Mouse (Mus musculus): ENCODE measurements around the gene Tmcc3. TPM values are rescaled to one million over a fixed set of nuclear protein-coding genes. Genes with fewer than 3 reads are reported as not detected.

Gene Tmcc3
- total RNA-seq, 2 experiments from 2014 or later: 43.9 to 44.3 TPM

- TF ChIP-seq CTCF (conservative IDR thresholded peaks at IDR 0.05): no peak
- Histone ChIP-seq H3K27ac (no peak overlapping the region), H3K4me3 (no peak overlapping the region)
- DNase-seq (ENCODE audit: low spot score in 2 of 2): no peak
Observed at GRCm38 (mm10) chr10:94481613-94482012, 169.9 kb downstream of the Tmcc3 start.

GRCm38 (mm10) chr10:94486179-94486578 lies 174.4 kb downstream of the Tmcc3 start:
- Histone ChIP-seq H3K4me3 (no peak overlapping the region), H3K27ac (no peak overlapping the region)
- no peak for DNase-seq (ENCODE audit: low spot score in 2 of 2)
- no peak for TF ChIP-seq CTCF (conservative IDR thresholded peaks at IDR 0.05)

GRCm38 (mm10) chr10:94489509-94489908 lies 177.8 kb downstream of the Tmcc3 start:
- no peak for DNase-seq (ENCODE audit: low spot score in 2 of 2)
- no peak overlapping the region for H3K4me3 ChIP-seq
- TF ChIP-seq CTCF (conservative IDR thresholded peaks at IDR 0.05): no peak
- no peak overlapping the region for H3K27ac ChIP-seq

GRCm38 (mm10) chr10:94491006-94491405 lies 179.3 kb downstream of the Tmcc3 start:
- DNase-seq (ENCODE audit: low spot score in 2 of 2): no peak
- no peak for TF ChIP-seq CTCF (conservative IDR thresholded peaks at IDR 0.05)

GRCm38 (mm10) chr10:94494403-94494846 lies 182.7 kb downstream of the Tmcc3 start:
- peak; percentile 63 to 72 for DNase-seq (ENCODE audit: low spot score in 2 of 2)
- no peak for TF ChIP-seq CTCF (conservative IDR thresholded peaks at IDR 0.05)
- Histone ChIP-seq H3K27ac (peak overlapping the region; percentile 51), H3K4me3 (no peak overlapping the region)

More at GRCm38 (mm10) chr10:94491006-94491405, 179.3 kb downstream of the Tmcc3 start:
- Histone ChIP-seq H3K4me3 (no peak overlapping the region), H3K27ac (no peak overlapping the region)

- DNase-seq (ENCODE audit: low spot score in 2 of 2): no peak
- 0 out of 2 replicates have a peak overlapping the region, but pooled peaks have one; percentile 51 for H3K27ac ChIP-seq
- H3K4me3 ChIP-seq: no peak overlapping the region
- TF ChIP-seq CTCF (conservative IDR thresholded peaks at IDR 0.05): no peak
Observed at GRCm38 (mm10) chr10:94495496-94496235, 183.9 kb downstream of the Tmcc3 start.

- no peak overlapping the region for H3K27ac ChIP-seq
- no peak for DNase-seq (ENCODE audit: low spot score in 2 of 2)
- no peak for TF ChIP-seq CTCF (conservative IDR thresholded peaks at IDR 0.05)
- H3K4me3 ChIP-seq: no peak overlapping the region
Observed at GRCm38 (mm10) chr10:94496826-94497440, 185.2 kb downstream of the Tmcc3 start.

GRCm38 (mm10) chr10:94500210-94500876 lies 188.6 kb downstream of the Tmcc3 start:
- no peak for TF ChIP-seq CTCF (conservative IDR thresholded peaks at IDR 0.05)
- DNase-seq (ENCODE audit: low spot score in 2 of 2): no peak
- Histone ChIP-seq H3K4me3 (no peak overlapping the region), H3K27ac (no peak overlapping the region)

GRCm38 (mm10) chr10:94500877-94501273 lies 189.1 kb downstream of the Tmcc3 start:
- no peak for DNase-seq (ENCODE audit: low spot score in 2 of 2)

GRCm38 (mm10) chr10:94501796-94502195 lies 190.0 kb downstream of the Tmcc3 start:
- no peak for TF ChIP-seq CTCF (conservative IDR thresholded peaks at IDR 0.05)
- H3K27ac ChIP-seq: no peak overlapping the region
- DNase-seq (ENCODE audit: low spot score in 2 of 2): no peak
- no peak overlapping the region for H3K4me3 ChIP-seq

More at GRCm38 (mm10) chr10:94500877-94501273, 189.1 kb downstream of the Tmcc3 start:
- Histone ChIP-seq H3K4me3 (no peak overlapping the region), H3K27ac (no peak overlapping the region)
- TF ChIP-seq CTCF (conservative IDR thresholded peaks at IDR 0.05): no peak

GRCm38 (mm10) chr10:94505248-94505772 lies 193.6 kb downstream of the Tmcc3 start:
- Histone ChIP-seq H3K27ac (no peak overlapping the region), H3K4me3 (no peak overlapping the region)
- no peak for TF ChIP-seq CTCF (conservative IDR thresholded peaks at IDR 0.05)
- no peak for DNase-seq (ENCODE audit: low spot score in 2 of 2)

GRCm38 (mm10) chr10:94508863-94509262 lies 197.1 kb downstream of the Tmcc3 start:
- no peak for DNase-seq (ENCODE audit: low spot score in 2 of 2)
- H3K27ac ChIP-seq: no peak overlapping the region
- no peak for TF ChIP-seq CTCF (conservative IDR thresholded peaks at IDR 0.05)
- no peak overlapping the region for H3K4me3 ChIP-seq

GRCm38 (mm10) chr10:94512771-94513170 lies 201.0 kb downstream of the Tmcc3 start:
- no peak for DNase-seq (ENCODE audit: low spot score in 2 of 2)
- TF ChIP-seq CTCF (conservative IDR thresholded peaks at IDR 0.05): no peak
- H3K4me3 ChIP-seq: no peak overlapping the region
- no peak overlapping the region for H3K27ac ChIP-seq
